Mouse (Mus musculus): ENCODE measurements around the gene Sp6. TPM values are rescaled to one million over a fixed set of nuclear protein-coding genes. Genes with fewer than 3 reads are reported as not detected.

The Sp6 gene
- polyA plus RNA-seq, 1 experiment from 2014 or later = 2.2 TPM

- 30% methylated on average over 3 of the region's 3 CpGs for WGBS
- Histone ChIP-seq H3K9ac (no peak overlapping the region), H3K27ac (no peak overlapping the region), H3K9me3 (no peaks in the 10 kb centered on the region), H3K4me2 (replicated peaks) (no peak overlapping the region), H3K36me3 (peaks cover 12% of the 10 kb centered on the region), H3K27me3 (no peaks in the 10 kb centered on the region), H3K4me1 (no peaks in the 10 kb centered on the region), H3K4me3 (no peak overlapping the region)
- 0 out of 2 replicates have a peak, but pooled peaks have one; percentile 47 for ATAC-seq (ENCODE audit: insufficient number of reproducible peaks, insufficient read depth, low FRiP score, low TSS enrichment)
Measured at GRCm38 (mm10) chr11:97072533-97072932, 59.3 kb downstream of the Sp6 start.

- Histone ChIP-seq H3K4me1 (no peaks in the 10 kb centered on the region), H3K4me2 (replicated peaks) (no peak overlapping the region), H3K9ac (no peak overlapping the region), H3K27ac (no peak overlapping the region), H3K27me3 (no peaks in the 10 kb centered on the region), H3K36me3 (no peaks in the 10 kb centered on the region), H3K9me3 (no peaks in the 10 kb centered on the region), H3K4me3 (no peak overlapping the region)
- ATAC-seq (ENCODE audit: insufficient number of reproducible peaks, insufficient read depth, low FRiP score, low TSS enrichment) = no peak
- 72% methylated on average over 8 of the region's 8 CpGs for WGBS
Measured at GRCm38 (mm10) chr11:97074235-97074634, 61.0 kb downstream of the Sp6 start.

Small RNA genes within 50 kb of the gene (microRNA-seq; reads per million reads assigned to microRNA genes)
- gene Mir8103 = 0.91 reads per million

Other genes with a start within 250 kb of the Sp6 start
- 27.6 and 28.5 TPM in 2 replicates for gene Snx11, start 235.8 kb upstream of the Sp6 start, polyA plus RNA-seq (2016; fragmentation: Nextera tagmentation; extraction: Ambion mirVana)
- 160 and 169 TPM in 2 replicates for gene Cbx1, start 224.3 kb upstream of the Sp6 start, polyA plus RNA-seq (2016; fragmentation: Nextera tagmentation; extraction: Ambion mirVana)
- 72.6 and 75.8 TPM in 2 replicates for gene Nfe2l1, start 183.4 kb upstream of the Sp6 start, polyA plus RNA-seq (2016; fragmentation: Nextera tagmentation; extraction: Ambion mirVana)
- 88.9 and 94.3 TPM in 2 replicates for gene Copz2, start 163.5 kb upstream of the Sp6 start, polyA plus RNA-seq (2016; fragmentation: Nextera tagmentation; extraction: Ambion mirVana)
- 88.2 and 96.5 TPM in 2 replicates for gene Cdk5rap3, start 96.9 kb upstream of the Sp6 start, polyA plus RNA-seq (2016; fragmentation: Nextera tagmentation; extraction: Ambion mirVana)
- 2.4 and 3.3 TPM in 2 replicates for gene Prr15l, start 85.3 kb upstream of the Sp6 start, polyA plus RNA-seq (2016; fragmentation: Nextera tagmentation; extraction: Ambion mirVana)
- gene Pnpo, start 69.4 kb upstream of the Sp6 start, polyA plus RNA-seq (2016; fragmentation: Nextera tagmentation; extraction: Ambion mirVana) = 21.5 and 22.2 TPM in 2 replicates
- 15.3 and 17.3 TPM in 2 replicates for gene Sp2, start 30.4 kb upstream of the Sp6 start, polyA plus RNA-seq (2016; fragmentation: Nextera tagmentation; extraction: Ambion mirVana)
- gene Scrn2, start 16.5 kb downstream of the Sp6 start, polyA plus RNA-seq (2016; fragmentation: Nextera tagmentation; extraction: Ambion mirVana) = 30.5 and 30.6 TPM in 2 replicates
- 0.87 and 0.89 TPM in 2 replicates for gene Lrrc46, start 28.0 kb downstream of the Sp6 start, polyA plus RNA-seq (2016; fragmentation: Nextera tagmentation; extraction: Ambion mirVana)
- 79.9 and 81.6 TPM in 2 replicates for gene Mrpl10, start 28.2 kb downstream of the Sp6 start, polyA plus RNA-seq (2016; fragmentation: Nextera tagmentation; extraction: Ambion mirVana)
- gene Osbpl7, start 37.2 kb downstream of the Sp6 start, polyA plus RNA-seq (2016; fragmentation: Nextera tagmentation; extraction: Ambion mirVana) = 7.9 and 10.8 TPM in 2 replicates
- gene Tbx21, start 101.9 kb downstream of the Sp6 start, polyA plus RNA-seq (2016; fragmentation: Nextera tagmentation; extraction: Ambion mirVana) = 0.14 and 0.20 TPM in 2 replicates
- gene Tbkbp1, start 138.1 kb downstream of the Sp6 start, polyA plus RNA-seq (2016; fragmentation: Nextera tagmentation; extraction: Ambion mirVana) = 9.6 and 10.4 TPM in 2 replicates
- 65.5 and 65.8 TPM in 2 replicates for gene Kpnb1, start 174.5 kb downstream of the Sp6 start, polyA plus RNA-seq (2016; fragmentation: Nextera tagmentation; extraction: Ambion mirVana)

All from embryonic facial prominence, embryonic 12.5 days (tissue).